Mouse (Mus musculus): ENCODE results near the gene Clmn.

GRCm38 (mm10) chr12:104721011-104721410 is 143.9 kb downstream of the Clmn start:
- no peak for TF ChIP-seq POLR2A (IDR thresholded peaks at IDR 0.05; ENCODE audit: low read depth, low read length)
- no peak for TF ChIP-seq CTCF (IDR thresholded peaks at IDR 0.05; ENCODE audit: extremely low read depth, insufficient read depth, insufficient read length, insufficient replicate concordance)

Measured in spleen, adult 2 months (tissue).